In genomic region chr10:106763785-106764184, GRCm38 (mm10) we compare ENCODE assay signal across 25 mouse cellular contexts.
"Had no signal": no experiment of that assay in that cellular context is flagged by ENCODE, and none has a peak within 500 bp of the region (broad histone marks: within the 10 kb centered on the region; RNA-seq: fewer than 3 reads in every experiment).

No protein-coding gene starts in this region.

- H3K4me2 ChIP-seq: heart, embryonic 12.5 days; hindbrain, embryonic 12.5 days; hindbrain, embryonic 14.5 days; intestine, embryonic 15.5 days; limb, embryonic 13.5 days; liver, embryonic 11.5 days had no signal

- H3K4me3 ChIP-seq: gastrocnemius, adult 2 months; heart, embryonic 10.5 days; heart, embryonic 12.5 days; hindbrain, embryonic 10.5 days; hindbrain, embryonic 12.5 days; intestine, embryonic 15.5 days; layer of hippocampus, adult 2 months; left cerebral cortex, adult 2 months; limb, embryonic 13.5 days had no signal

- DNase-seq: gastrocnemius, adult 2 months; gastrocnemius, postnatal 10 days; gastrocnemius, postnatal 25 days; heart, adult 18-20 months; heart, postnatal 10 days; heart, postnatal 4 days; kidney, adult 18-20 months; kidney, adult 8-10 months; kidney, postnatal 10 days; kidney, postnatal 25 days; kidney, postnatal 4 days; liver had no signal

- H3K9me3 ChIP-seq: heart, embryonic 10.5 days; heart, embryonic 12.5 days; hindbrain, embryonic 10.5 days; hindbrain, embryonic 12.5 days; intestine, embryonic 15.5 days; limb, embryonic 13.5 days had no signal

- H3K36me3 ChIP-seq: heart, embryonic 10.5 days; heart, embryonic 12.5 days; hindbrain, embryonic 10.5 days; hindbrain, embryonic 12.5 days; intestine, embryonic 15.5 days; limb, embryonic 13.5 days had no signal

- H3K27ac ChIP-seq: gastrocnemius, adult 2 months; heart, embryonic 10.5 days; hindbrain, embryonic 10.5 days; hindbrain, embryonic 12.5 days; hindbrain, embryonic 14.5 days; intestine, embryonic 15.5 days; layer of hippocampus, adult 2 months; left cerebral cortex, adult 2 months; limb, embryonic 13.5 days had no signal

- H3K9ac ChIP-seq: heart, embryonic 12.5 days; hindbrain, embryonic 12.5 days; hindbrain, embryonic 14.5 days; intestine, embryonic 15.5 days; limb, embryonic 13.5 days had no signal

- ATAC-seq: hindbrain, embryonic 16.5 days; inflammation-experienced regulatory T-cells, adult 6 months; intestine, embryonic 15.5 days; intestine, postnatal 0 days had no signal

- H3K27me3 ChIP-seq: heart, embryonic 12.5 days; hindbrain, embryonic 12.5 days; intestine, embryonic 15.5 days; limb, embryonic 13.5 days had no signal

- H3K4me1 ChIP-seq: heart, embryonic 10.5 days; heart, embryonic 12.5 days; hindbrain, embryonic 10.5 days; hindbrain, embryonic 12.5 days; intestine, embryonic 15.5 days; limb, embryonic 13.5 days had no signal
